Mouse (Mus musculus): ENCODE results near the gene Ttc16.

GRCm38 (mm10) chr2:32728463-32728862 lies 47.0 kb downstream of the Ttc16 start:
- TF ChIP-seq GATA1 (IDR thresholded peaks at IDR 0.05; ENCODE audit: borderline replicate concordance, low read length) (no peak), FLI1 (IDR thresholded peaks at IDR 0.05; ENCODE audit: low read length) (no peak)
